Mouse (Mus musculus): ENCODE results near the gene Dpt. TPM values are rescaled to one million over a fixed set of nuclear protein-coding genes. Genes with fewer than 3 reads are reported as not detected.

The Dpt gene
- polyA plus RNA-seq, 1 experiment from 2014 or later, result 12.6 TPM

GRCm38 (mm10) chr1:164804751-164805435, 8.4 kb downstream of the Dpt start:
- no peak overlapping the region for H3K4me2 ChIP-seq (replicated peaks; ENCODE audit: low read depth, low read length)

GRCm38 (mm10) chr1:164809371-164809770, 12.9 kb downstream of the Dpt start:
- Histone ChIP-seq H3K4me2 (replicated peaks; ENCODE audit: low read depth, low read length) (no peak overlapping the region), H3K27me3 (ENCODE audit: control insufficient read depth, insufficient read depth, low read length) (no peaks in the 10 kb centered on the region), H3K4me1 (ENCODE audit: control insufficient read depth, insufficient read depth, low read length) (no peaks in the 10 kb centered on the region), H3K27ac (ENCODE audit: low read length) (no peak overlapping the region), H3K9me3 (ENCODE audit: control insufficient read depth, low read depth, low read length) (no peaks in the 10 kb centered on the region), H3K36me3 (ENCODE audit: control insufficient read depth, insufficient read depth, low read length) (no peaks in the 10 kb centered on the region), H3K4me3 (ENCODE audit: low read depth, low read length) (no peak overlapping the region), H3K9ac (replicated peaks; ENCODE audit: low read depth, low read length) (no peak overlapping the region)
- no peak for ATAC-seq (ENCODE audit: insufficient number of reproducible peaks, insufficient read depth, low FRiP score, low read depth)
- 64% methylated on average over 2 of the region's 2 CpGs for WGBS

More at GRCm38 (mm10) chr1:164804751-164805435, 8.4 kb downstream of the Dpt start:
- no peak overlapping the region for H3K4me3 ChIP-seq (ENCODE audit: low read depth, low read length)
- H3K9me3 ChIP-seq (ENCODE audit: control insufficient read depth, low read depth, low read length), result no peaks in the 10 kb centered on the region
- ATAC-seq (ENCODE audit: insufficient number of reproducible peaks, insufficient read depth, low FRiP score, low read depth), result no peak
- no peak overlapping the region for H3K9ac ChIP-seq (replicated peaks; ENCODE audit: low read depth, low read length)
- no peaks in the 10 kb centered on the region for H3K27me3 ChIP-seq (ENCODE audit: control insufficient read depth, insufficient read depth, low read length)
- H3K27ac ChIP-seq (ENCODE audit: low read length), result no peak overlapping the region
- no peaks in the 10 kb centered on the region for H3K4me1 ChIP-seq (ENCODE audit: control insufficient read depth, insufficient read depth, low read length)
- H3K36me3 ChIP-seq (ENCODE audit: control insufficient read depth, insufficient read depth, low read length), result no peaks in the 10 kb centered on the region
- 66% methylated on average over 10 of the region's 10 CpGs for whole genome bisulfite sequencing

- H3K4me2 ChIP-seq (replicated peaks; ENCODE audit: low read depth, low read length), result no peak overlapping the region
- no peak overlapping the region for H3K27ac ChIP-seq (ENCODE audit: low read length)
- no peaks in the 10 kb centered on the region for H3K27me3 ChIP-seq (ENCODE audit: control insufficient read depth, insufficient read depth, low read length)
- H3K9me3 ChIP-seq (ENCODE audit: control insufficient read depth, low read depth, low read length), result no peaks in the 10 kb centered on the region
- ATAC-seq (ENCODE audit: insufficient number of reproducible peaks, insufficient read depth, low FRiP score, low read depth), result no peak
- H3K36me3 ChIP-seq (ENCODE audit: control insufficient read depth, insufficient read depth, low read length), result no peaks in the 10 kb centered on the region
- no peak overlapping the region for H3K9ac ChIP-seq (replicated peaks; ENCODE audit: low read depth, low read length)
- 89% methylated on average over 3 of the region's 3 CpGs for WGBS
- H3K4me1 ChIP-seq (ENCODE audit: control insufficient read depth, insufficient read depth, low read length), result no peaks in the 10 kb centered on the region
- no peak overlapping the region for H3K4me3 ChIP-seq (ENCODE audit: low read depth, low read length)
These were observed 14.9 kb downstream of the Dpt start for GRCm38 (mm10) chr1:164811296-164811695.

- 69% methylated on average over 2 of the region's 2 CpGs for whole genome bisulfite sequencing
- H3K36me3 ChIP-seq (ENCODE audit: control insufficient read depth, insufficient read depth, low read length), result no peaks in the 10 kb centered on the region
- ATAC-seq (ENCODE audit: insufficient number of reproducible peaks, insufficient read depth, low FRiP score, low read depth), result no peak
- no peak overlapping the region for H3K27ac ChIP-seq (ENCODE audit: low read length)
- H3K9ac ChIP-seq (replicated peaks; ENCODE audit: low read depth, low read length), result no peak overlapping the region
- no peak overlapping the region for H3K4me3 ChIP-seq (ENCODE audit: low read depth, low read length)
- no peak overlapping the region for H3K4me2 ChIP-seq (replicated peaks; ENCODE audit: low read depth, low read length)
- no peaks in the 10 kb centered on the region for H3K9me3 ChIP-seq (ENCODE audit: control insufficient read depth, low read depth, low read length)
- no peaks in the 10 kb centered on the region for H3K27me3 ChIP-seq (ENCODE audit: control insufficient read depth, insufficient read depth, low read length)
- no peaks in the 10 kb centered on the region for H3K4me1 ChIP-seq (ENCODE audit: control insufficient read depth, insufficient read depth, low read length)
These were observed 17.8 kb downstream of the Dpt start for GRCm38 (mm10) chr1:164814243-164814642.

- Histone ChIP-seq H3K36me3 (ENCODE audit: control insufficient read depth, insufficient read depth, low read length) (no peaks in the 10 kb centered on the region), H3K27me3 (ENCODE audit: control insufficient read depth, insufficient read depth, low read length) (no peaks in the 10 kb centered on the region), H3K4me2 (replicated peaks; ENCODE audit: low read depth, low read length) (no peak overlapping the region), H3K9ac (replicated peaks; ENCODE audit: low read depth, low read length) (no peak overlapping the region), H3K9me3 (ENCODE audit: control insufficient read depth, low read depth, low read length) (no peaks in the 10 kb centered on the region), H3K27ac (ENCODE audit: low read length) (no peak overlapping the region), H3K4me3 (ENCODE audit: low read depth, low read length) (no peak overlapping the region), H3K4me1 (ENCODE audit: control insufficient read depth, insufficient read depth, low read length) (no peaks in the 10 kb centered on the region)
- 58% methylated on average over 5 of the region's 5 CpGs for WGBS
- no peak for ATAC-seq (ENCODE audit: insufficient number of reproducible peaks, insufficient read depth, low FRiP score, low read depth)
These were observed 18.9 kb downstream of the Dpt start for GRCm38 (mm10) chr1:164815330-164815729.

GRCm38 (mm10) chr1:164817331-164817730, 20.9 kb downstream of the Dpt start:
- Histone ChIP-seq H3K36me3 (ENCODE audit: control insufficient read depth, insufficient read depth, low read length) (no peaks in the 10 kb centered on the region), H3K4me2 (replicated peaks; ENCODE audit: low read depth, low read length) (no peak overlapping the region), H3K4me3 (ENCODE audit: low read depth, low read length) (no peak overlapping the region), H3K27me3 (ENCODE audit: control insufficient read depth, insufficient read depth, low read length) (no peaks in the 10 kb centered on the region), H3K27ac (ENCODE audit: low read length) (no peak overlapping the region), H3K9me3 (ENCODE audit: control insufficient read depth, low read depth, low read length) (no peaks in the 10 kb centered on the region), H3K9ac (replicated peaks; ENCODE audit: low read depth, low read length) (no peak overlapping the region), H3K4me1 (ENCODE audit: control insufficient read depth, insufficient read depth, low read length) (no peaks in the 10 kb centered on the region)
- 51% methylated on average over 3 of the region's 3 CpGs for WGBS
- no peak for ATAC-seq (ENCODE audit: insufficient number of reproducible peaks, insufficient read depth, low FRiP score, low read depth)

GRCm38 (mm10) chr1:164821307-164821706, 24.9 kb downstream of the Dpt start:
- WGBS, result 94% methylated on average over 1 of the region's 1 CpGs
- H3K4me3 ChIP-seq (ENCODE audit: low read depth, low read length), result no peak overlapping the region

GRCm38 (mm10) chr1:164821821-164822220, 25.4 kb downstream of the Dpt start:
- Histone ChIP-seq H3K36me3 (ENCODE audit: control insufficient read depth, insufficient read depth, low read length) (no peaks in the 10 kb centered on the region), H3K9ac (replicated peaks; ENCODE audit: low read depth, low read length) (no peak overlapping the region), H3K27ac (ENCODE audit: low read length) (no peak overlapping the region), H3K9me3 (ENCODE audit: control insufficient read depth, low read depth, low read length) (no peaks in the 10 kb centered on the region), H3K4me2 (replicated peaks; ENCODE audit: low read depth, low read length) (no peak overlapping the region), H3K27me3 (ENCODE audit: control insufficient read depth, insufficient read depth, low read length) (no peaks in the 10 kb centered on the region), H3K4me3 (ENCODE audit: low read depth, low read length) (no peak overlapping the region), H3K4me1 (ENCODE audit: control insufficient read depth, insufficient read depth, low read length) (no peaks in the 10 kb centered on the region)
- no peak for ATAC-seq (ENCODE audit: insufficient number of reproducible peaks, insufficient read depth, low FRiP score, low read depth)
- 71% methylated on average over 3 of the region's 3 CpGs for WGBS

More at GRCm38 (mm10) chr1:164821307-164821706, 24.9 kb downstream of the Dpt start:
- no peak overlapping the region for H3K9ac ChIP-seq (replicated peaks; ENCODE audit: low read depth, low read length)
- H3K27me3 ChIP-seq (ENCODE audit: control insufficient read depth, insufficient read depth, low read length), result no peaks in the 10 kb centered on the region
- no peak overlapping the region for H3K4me2 ChIP-seq (replicated peaks; ENCODE audit: low read depth, low read length)
- ATAC-seq (ENCODE audit: insufficient number of reproducible peaks, insufficient read depth, low FRiP score, low read depth), result no peak
- H3K36me3 ChIP-seq (ENCODE audit: control insufficient read depth, insufficient read depth, low read length), result no peaks in the 10 kb centered on the region
- H3K27ac ChIP-seq (ENCODE audit: low read length), result no peak overlapping the region
- H3K4me1 ChIP-seq (ENCODE audit: control insufficient read depth, insufficient read depth, low read length), result no peaks in the 10 kb centered on the region
- no peaks in the 10 kb centered on the region for H3K9me3 ChIP-seq (ENCODE audit: control insufficient read depth, low read depth, low read length)

GRCm38 (mm10) chr1:164822268-164822667, 25.8 kb downstream of the Dpt start:
- Histone ChIP-seq H3K27me3 (ENCODE audit: control insufficient read depth, insufficient read depth, low read length) (no peaks in the 10 kb centered on the region), H3K27ac (ENCODE audit: low read length) (no peak overlapping the region), H3K36me3 (ENCODE audit: control insufficient read depth, insufficient read depth, low read length) (no peaks in the 10 kb centered on the region), H3K4me3 (ENCODE audit: low read depth, low read length) (no peak overlapping the region), H3K4me2 (replicated peaks; ENCODE audit: low read depth, low read length) (no peak overlapping the region), H3K9me3 (ENCODE audit: control insufficient read depth, low read depth, low read length) (no peaks in the 10 kb centered on the region), H3K4me1 (ENCODE audit: control insufficient read depth, insufficient read depth, low read length) (no peaks in the 10 kb centered on the region), H3K9ac (replicated peaks; ENCODE audit: low read depth, low read length) (no peak overlapping the region)
- WGBS, result 66% methylated on average over 4 of the region's 4 CpGs
- ATAC-seq (ENCODE audit: insufficient number of reproducible peaks, insufficient read depth, low FRiP score, low read depth), result no peak
